8 mouse cellular contexts compared by ENCODE assay signal in genomic region chr7:75913952-75914351, GRCm38 (mm10).
DNase-seq lines count a peak whose midpoint lies in the region; ATAC-seq lines count a peak whose summit lies in the region.

No protein-coding gene starts in this region.

- H3K4me2 ChIP-seq in heart, embryonic 12.5 days: no peak overlapping the region
- H3K4me2 ChIP-seq in kidney, embryonic 16.5 days (replicated peaks; ENCODE audit: low read depth, low read length): no peak overlapping the region
- H3K4me2 ChIP-seq in liver, embryonic 12.5 days: no peak overlapping the region

- no peaks in the 10 kb centered on the region for H3K36me3 ChIP-seq in heart, embryonic 12.5 days
- H3K36me3 ChIP-seq in kidney, embryonic 16.5 days (ENCODE audit: insufficient read depth, low read length): no peaks in the 10 kb centered on the region
- no peaks in the 10 kb centered on the region for H3K36me3 ChIP-seq in liver, embryonic 12.5 days
- no peaks in the 10 kb centered on the region for H3K36me3 ChIP-seq in splenic B cell, adult 2 months (ENCODE audit: control insufficient read depth, insufficient read depth, low read length, poor library complexity, severe bottlenecking)

- H3K4me3 ChIP-seq in heart, embryonic 12.5 days: no peak overlapping the region
- H3K4me3 ChIP-seq in kidney, embryonic 16.5 days (ENCODE audit: low read length): no peak overlapping the region
- H3K4me3 ChIP-seq in liver, embryonic 12.5 days: no peak overlapping the region

- no peak overlapping the region for H3K27ac ChIP-seq in heart, embryonic 12.5 days (ENCODE audit: poor library complexity, severe bottlenecking)
- no peak overlapping the region for H3K27ac ChIP-seq in kidney, embryonic 16.5 days (ENCODE audit: low read length)
- no peak overlapping the region for H3K27ac ChIP-seq in liver, embryonic 12.5 days

- no peak overlapping the region for H3K9ac ChIP-seq in heart, embryonic 12.5 days
- no peak overlapping the region for H3K9ac ChIP-seq in kidney, embryonic 16.5 days (replicated peaks; ENCODE audit: low read length)
- no peak overlapping the region for H3K9ac ChIP-seq in liver, embryonic 12.5 days

- no peaks in the 10 kb centered on the region for H3K9me3 ChIP-seq in heart, embryonic 12.5 days (replicated peaks)
- no peaks in the 10 kb centered on the region for H3K9me3 ChIP-seq in kidney, embryonic 16.5 days (ENCODE audit: low read length)
- H3K9me3 ChIP-seq in liver, embryonic 12.5 days (replicated peaks): no peaks in the 10 kb centered on the region

- peak; percentile 85 for ATAC-seq in erythroblast, adult 5-6 weeks (replicated peaks; ENCODE audit: low FRiP score, poor library complexity, severe bottlenecking)
- ATAC-seq in heart, embryonic 12.5 days (ENCODE audit: insufficient number of reproducible peaks, low FRiP score): peak; percentile 66
- ATAC-seq in kidney, embryonic 16.5 days (ENCODE audit: low FRiP score, low TSS enrichment): peak; percentile 78
- ATAC-seq in liver, embryonic 12.5 days: peak; percentile 62

- WGBS in heart, embryonic 12.5 days: 3% methylated on average over 7 of the region's 7 CpGs
- WGBS in kidney, embryonic 16.5 days: 6% methylated on average over 7 of the region's 7 CpGs
- WGBS in liver, embryonic 12.5 days (ENCODE audit: insufficient replicate concordance): 4% methylated on average over 7 of the region's 7 CpGs

- H3K27me3 ChIP-seq in heart, embryonic 12.5 days (replicated peaks): no peaks in the 10 kb centered on the region
- no peaks in the 10 kb centered on the region for H3K27me3 ChIP-seq in kidney, embryonic 16.5 days (ENCODE audit: insufficient read depth, low read length)
- H3K27me3 ChIP-seq in liver, embryonic 12.5 days (replicated peaks): no peaks in the 10 kb centered on the region
- no peaks in the 10 kb centered on the region for H3K27me3 ChIP-seq in splenic B cell, adult 2 months (ENCODE audit: control insufficient read depth, insufficient read depth, low read length, poor library complexity, severe bottlenecking)

- peak; percentile 77 for DNase-seq in CD4-positive helper T cell, adult 2 months (ENCODE audit: low read depth, low spot score)
- peak; percentile 71 for DNase-seq in brain, adult 2 months (ENCODE audit: low read depth, low spot score)
- peak; percentile 62 to 68 for DNase-seq in natural killer cell, adult 2 months (ENCODE audit: low spot score in 2 of 2)
- DNase-seq in splenic B cell, adult 2 months (ENCODE audit: low read depth, low spot score): peak; percentile 70

- H3K4me1 ChIP-seq in heart, embryonic 12.5 days (replicated peaks): 0 out of 2 replicates have a peak, but pooled peaks cover 4% of the 10 kb centered on the region
- 0 out of 2 replicates have a peak, but pooled peaks cover 5% of the 10 kb centered on the region for H3K4me1 ChIP-seq in kidney, embryonic 16.5 days (ENCODE audit: insufficient read depth, low read length)
- no peaks in the 10 kb centered on the region for H3K4me1 ChIP-seq in liver, embryonic 12.5 days
